Mouse (Mus musculus) brain, embryonic 14.5 days (tissue): ENCODE data around the gene Cfb.

ENCODE experiments used
- CTCF ChIP-seq: fragments of 200-500 bp; IDR thresholded peaks from 2 replicates; pipeline ENCODE4 v1.5.1; 2012; ENCODE audit warnings: inconsistent platforms, mild to moderate bottlenecking, moderate library complexity, borderline replicate concordance; ENCODE audit not compliant: insufficient read depth, insufficient read length; ENCODE audit errors: extremely low read depth
- POLR2A ChIP-seq: fragments of 200-500 bp; IDR thresholded peaks from 2 replicates; pipeline ENCODE4 v1.6.1; 2012; ENCODE audit warnings: mild to moderate bottlenecking, inconsistent platforms, borderline replicate concordance; ENCODE audit not compliant: poor library complexity, insufficient read depth, insufficient read length, severe bottlenecking; ENCODE audit errors: extremely low read depth

DNA sequence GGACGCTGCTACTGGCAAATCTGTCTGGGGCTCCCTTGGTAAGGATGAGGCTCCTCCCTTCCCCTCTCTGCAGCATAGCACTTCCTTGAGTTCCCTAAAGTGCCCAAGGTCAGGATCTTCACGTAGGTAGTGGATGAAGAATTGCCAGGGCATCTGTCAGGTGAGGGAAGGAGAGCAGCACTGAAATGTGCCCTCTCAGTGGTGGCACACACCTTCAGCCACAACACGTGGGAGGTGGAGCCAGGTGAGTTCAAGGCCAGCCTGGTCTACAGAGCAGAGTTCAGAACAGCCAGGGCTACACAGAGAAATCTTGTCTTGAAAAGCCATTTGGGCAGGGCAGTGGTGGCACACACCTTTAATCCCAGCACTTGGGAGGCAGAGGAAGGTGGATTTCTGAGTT, 7.6 kb downstream of the Cfb start:
- TF ChIP-seq CTCF (no peak), POLR2A (no peak)
